Mouse (Mus musculus): ENCODE measurements around the gene Spindoc. TPM values are rescaled to one million over a fixed set of nuclear protein-coding genes. Genes with fewer than 3 reads are reported as not detected.

The Spindoc gene
- polyA plus RNA-seq, 1 experiment from 2014 or later = 19.2 TPM

GRCm38 (mm10) chr19:7345235-7345755, 37.5 kb downstream of the Spindoc start:
- no peak overlapping the region for H3K4me2 ChIP-seq (ENCODE audit: low read length)
- ATAC-seq (replicated peaks; ENCODE audit: low FRiP score, low read depth) = no peak

DNA sequence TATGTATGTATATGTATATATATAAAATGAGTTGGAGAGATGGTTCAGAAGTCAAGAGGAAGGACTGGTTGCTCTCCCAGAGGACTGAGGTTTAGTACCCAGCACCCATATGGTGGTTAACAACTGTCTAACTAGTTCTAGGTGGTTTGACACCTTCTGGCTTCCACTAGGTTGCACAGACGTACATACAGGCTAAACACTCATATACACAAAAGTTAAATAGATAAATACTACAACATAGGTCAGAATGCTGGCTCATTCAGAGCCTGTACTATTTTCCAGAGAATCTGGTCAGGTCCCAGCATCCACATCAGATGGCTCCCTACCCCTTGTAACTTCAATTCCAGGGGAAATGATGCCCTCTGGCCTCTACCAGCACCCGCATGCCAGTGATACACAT, 40.1 kb downstream of the Spindoc start:
- Histone ChIP-seq H3K36me3 (ENCODE audit: insufficient read depth, low read length) (no peaks in the 10 kb centered on the region), H3K27ac (no peak overlapping the region), H3K4me1 (replicated peaks; ENCODE audit: insufficient read depth, low read length) (peaks cover 24% of the 10 kb centered on the region), H3K9me3 (replicated peaks; ENCODE audit: low read length) (no peaks in the 10 kb centered on the region), H3K9ac (ENCODE audit: low read depth, low read length) (no peak overlapping the region), H3K27me3 (ENCODE audit: insufficient read depth, low read length) (no peaks in the 10 kb centered on the region), H3K4me3 (replicated peaks; ENCODE audit: low read depth, low read length) (no peak overlapping the region), H3K4me2 (ENCODE audit: low read length) (no peak overlapping the region)
- WGBS = 71% methylated on average over 2 of the region's 2 CpGs
- DNase-seq (ENCODE audit: low spot score) (no peak), ATAC-seq (replicated peaks; ENCODE audit: low FRiP score, low read depth) (no peak)
- TF ChIP-seq CTCF (IDR thresholded peaks at IDR 0.05; ENCODE audit: low read depth) = no peak

More at GRCm38 (mm10) chr19:7345235-7345755, 37.5 kb downstream of the Spindoc start:
- H3K9me3 ChIP-seq (replicated peaks; ENCODE audit: low read length) = no peaks in the 10 kb centered on the region
- H3K27me3 ChIP-seq (ENCODE audit: insufficient read depth, low read length) = no peaks in the 10 kb centered on the region
- peak; percentile 89 for TF ChIP-seq CTCF (IDR thresholded peaks at IDR 0.05; ENCODE audit: low read depth)
- H3K36me3 ChIP-seq (ENCODE audit: insufficient read depth, low read length) = no peaks in the 10 kb centered on the region
- no peak overlapping the region for H3K9ac ChIP-seq (ENCODE audit: low read depth, low read length)
- WGBS = 17% methylated on average over 4 of the region's 4 CpGs
- H3K27ac ChIP-seq = no peak overlapping the region
- DNase-seq (ENCODE audit: low spot score) = peak; percentile 81
- H3K4me1 ChIP-seq (replicated peaks; ENCODE audit: insufficient read depth, low read length) = 0 out of 2 replicates have a peak, but pooled peaks cover under 1% of the 10 kb centered on the region
- H3K4me3 ChIP-seq (replicated peaks; ENCODE audit: low read depth, low read length) = no peak overlapping the region

DNA sequence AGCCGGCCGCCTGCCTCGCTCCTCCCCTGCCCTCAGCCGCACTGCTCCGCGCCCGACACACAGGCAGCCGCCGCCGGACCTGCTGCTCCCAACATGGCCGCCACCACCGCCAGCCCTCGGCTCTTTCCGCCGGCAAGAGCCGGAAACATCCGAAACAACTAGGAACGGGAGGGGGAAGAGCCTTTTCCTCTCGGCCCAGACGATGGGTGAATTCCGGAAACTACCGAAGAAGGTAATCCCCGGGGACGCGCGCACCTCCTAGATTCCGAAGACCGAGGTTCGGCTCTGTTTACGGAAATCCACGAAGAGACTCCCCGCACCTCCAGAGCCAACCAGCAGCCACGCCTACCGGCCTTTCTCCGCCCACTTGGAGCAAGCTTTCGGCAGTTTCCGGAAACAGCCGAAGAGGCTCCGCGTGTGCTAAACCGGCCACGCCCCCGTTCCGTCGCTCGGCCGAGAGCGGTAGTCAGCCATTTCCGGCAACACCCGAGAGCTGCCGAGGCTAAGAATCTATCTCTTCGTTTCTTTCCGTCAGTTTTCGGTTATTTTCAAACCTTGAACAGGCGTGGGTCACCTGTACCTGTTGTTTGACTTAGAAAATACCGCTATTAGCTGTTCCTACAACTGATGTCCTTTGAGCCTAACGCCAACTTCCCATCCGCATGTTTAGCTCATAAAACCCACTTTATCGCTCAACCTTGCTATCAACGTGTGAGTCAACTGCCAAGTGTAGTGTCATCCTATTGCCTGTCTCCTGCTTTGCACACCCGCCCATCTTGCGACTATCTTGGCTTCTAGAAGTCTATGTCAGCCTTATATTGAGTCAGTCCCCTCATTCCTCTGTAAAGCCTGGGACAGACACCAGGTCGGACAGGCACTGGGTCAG, 41.0 kb downstream of the Spindoc start, which contains the start of gene Mark2:
Mark2 (minus strand) TSS at position 349 of the 886 bp plus-strand sequence.
- WGBS = 1% methylated on average over 61 of the region's 63 CpGs
- TF ChIP-seq CTCF (IDR thresholded peaks at IDR 0.05; ENCODE audit: low read depth) = no peak
- Histone ChIP-seq H3K27ac (peak within 1 kb of the TSS; percentile 88), H3K9me3 (replicated peaks; ENCODE audit: low read length) (no peaks in the 10 kb centered on the region), H3K4me1 (replicated peaks; ENCODE audit: insufficient read depth, low read length) (peaks cover 26% of the 10 kb centered on the region), H3K27me3 (ENCODE audit: insufficient read depth, low read length) (no peaks in the 10 kb centered on the region), H3K4me2 (ENCODE audit: low read length) (peak within 1 kb of the TSS; percentile 87), H3K36me3 (ENCODE audit: insufficient read depth, low read length) (no peaks in the 10 kb centered on the region), H3K9ac (ENCODE audit: low read depth, low read length) (peak within 1 kb of the TSS; percentile 88), H3K4me3 (replicated peaks; ENCODE audit: low read depth, low read length) (peak within 1 kb of the TSS; percentile 75)
- peak; percentile 100 for DNase-seq (ENCODE audit: low spot score)
- ATAC-seq (replicated peaks; ENCODE audit: low FRiP score, low read depth) = peak; percentile 94

DNA sequence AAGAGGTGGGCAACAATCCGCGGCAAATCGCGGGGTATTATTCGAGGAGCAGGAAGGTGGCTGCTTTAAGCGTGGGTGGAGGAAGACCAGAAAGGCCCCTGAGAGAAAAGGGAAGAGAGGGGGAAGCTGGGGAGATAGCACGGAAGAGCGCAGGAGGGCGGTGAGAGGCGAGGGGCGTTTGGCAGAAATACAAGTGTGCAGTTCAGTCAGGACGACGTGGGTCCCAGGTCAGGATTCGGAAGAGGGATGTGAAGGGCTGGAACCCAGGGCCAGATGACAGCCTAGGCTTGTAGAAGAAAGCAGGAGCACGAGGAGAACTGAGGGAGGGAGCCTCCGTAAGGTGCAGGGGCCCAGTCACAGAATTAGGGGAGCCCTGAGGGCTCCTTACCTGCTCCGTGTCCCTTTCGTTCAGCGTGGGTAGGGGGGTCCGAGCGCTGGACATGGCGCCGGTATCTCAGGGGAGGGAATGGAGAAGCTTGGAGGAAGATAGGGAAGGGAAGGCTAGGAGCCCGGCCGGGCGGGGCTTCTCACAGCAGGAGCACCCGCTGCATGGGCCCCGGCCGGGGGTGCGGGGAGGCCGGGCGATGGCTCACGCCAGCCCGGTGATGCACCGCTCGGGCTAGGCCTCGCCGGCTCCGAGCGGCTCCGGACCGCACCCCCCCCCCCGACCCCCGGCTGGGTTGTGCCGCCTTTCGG, 41.9 kb downstream of the Spindoc start:
- Histone ChIP-seq H3K4me3 (replicated peaks; ENCODE audit: low read depth, low read length) (peak overlapping the region; percentile 75), H3K9me3 (replicated peaks; ENCODE audit: low read length) (no peaks in the 10 kb centered on the region), H3K9ac (ENCODE audit: low read depth, low read length) (peak overlapping the region; percentile 88), H3K4me1 (replicated peaks; ENCODE audit: insufficient read depth, low read length) (peaks cover 26% of the 10 kb centered on the region), H3K27ac (peak overlapping the region; percentile 88), H3K36me3 (ENCODE audit: insufficient read depth, low read length) (no peaks in the 10 kb centered on the region), H3K27me3 (ENCODE audit: insufficient read depth, low read length) (no peaks in the 10 kb centered on the region), H3K4me2 (ENCODE audit: low read length) (peak overlapping the region; percentile 87)
- DNase-seq (ENCODE audit: low spot score) (peak; percentile 40), ATAC-seq (replicated peaks; ENCODE audit: low FRiP score, low read depth) (peak; percentile 77)
- under 1% methylated on average over 37 of the region's 46 CpGs for WGBS
- no peak for TF ChIP-seq CTCF (IDR thresholded peaks at IDR 0.05; ENCODE audit: low read depth)

- Histone ChIP-seq H3K27ac (peak overlapping the region; percentile 88; the same call in 1 of the 2 replicates), H3K27me3 (ENCODE audit: insufficient read depth, low read length) (no peaks in the 10 kb centered on the region), H3K4me1 (replicated peaks; ENCODE audit: insufficient read depth, low read length) (peaks cover 26% of the 10 kb centered on the region), H3K9ac (ENCODE audit: low read depth, low read length) (peak overlapping the region; percentile 88), H3K9me3 (replicated peaks; ENCODE audit: low read length) (no peaks in the 10 kb centered on the region), H3K4me3 (replicated peaks; ENCODE audit: low read depth, low read length) (peak overlapping the region; percentile 75), H3K36me3 (ENCODE audit: insufficient read depth, low read length) (no peaks in the 10 kb centered on the region), H3K4me2 (ENCODE audit: low read length) (peak overlapping the region; percentile 87)
- no peak for ATAC-seq (replicated peaks; ENCODE audit: low FRiP score, low read depth)
- no peak for TF ChIP-seq CTCF (IDR thresholded peaks at IDR 0.05; ENCODE audit: low read depth)
- peak; percentile 30 for DNase-seq (ENCODE audit: low spot score)
- WGBS = 2% methylated on average over 15 of the region's 15 CpGs
Observed at GRCm38 (mm10) chr19:7340371-7340779, 42.4 kb downstream of the Spindoc start.

GRCm38 (mm10) chr19:7339867-7340266, 42.9 kb downstream of the Spindoc start:
- DNase-seq (ENCODE audit: low spot score) = peak; percentile 42
- Histone ChIP-seq H3K4me2 (ENCODE audit: low read length) (peak overlapping the region; percentile 87), H3K36me3 (ENCODE audit: insufficient read depth, low read length) (no peaks in the 10 kb centered on the region), H3K4me3 (replicated peaks; ENCODE audit: low read depth, low read length) (peak overlapping the region; percentile 75), H3K27me3 (ENCODE audit: insufficient read depth, low read length) (no peaks in the 10 kb centered on the region), H3K27ac (no peak overlapping the region), H3K9me3 (replicated peaks; ENCODE audit: low read length) (no peaks in the 10 kb centered on the region), H3K9ac (ENCODE audit: low read depth, low read length) (peak overlapping the region; percentile 88), H3K4me1 (replicated peaks; ENCODE audit: insufficient read depth, low read length) (peaks cover 26% of the 10 kb centered on the region)
- TF ChIP-seq CTCF (IDR thresholded peaks at IDR 0.05; ENCODE audit: low read depth) = no peak
- 21% methylated on average over 4 of the region's 4 CpGs for WGBS
- ATAC-seq (replicated peaks; ENCODE audit: low FRiP score, low read depth) = no peak
